Mouse (Mus musculus) forebrain, embryonic 14.5 days (tissue): ENCODE data around the gene Alad. TPM values are rescaled to one million over a fixed set of nuclear protein-coding genes. Genes with fewer than 3 reads are reported as not detected.
A peak's percentile ranks its signal among the peaks of the same experiment; 100 is the strongest.
"Not testable (repeated sequence)": the region's sequence is repeated elsewhere in the genome, so short reads cannot be mapped to it uniquely, and the experiment has no call there.

ENCODE experiments used
- ATAC-seq: fragments of 200-750 bp; cut with Nextera tagmentation; 2 replicates; pipeline ENCODE4 v1.8.0; 2017; ENCODE audit warnings: mild to moderate bottlenecking, moderate library complexity
- DNase-seq: peaks from one replicate; pipeline ENCODE4 v3.0.0-alpha.2; 2015; ENCODE audit warnings: low spot score
- H3K27ac ChIP-seq: fragments of 300-500 bp; sonication (generic); 2 replicates; pipeline ENCODE4 v1.5.1; 2014; ENCODE audit warnings: low read depth, mild to moderate bottlenecking, control low read depth, low read length, moderate library complexity
- H3K27me3 ChIP-seq: fragments of 300-500 bp; sonication (generic); replicated peaks from 2 replicates; pipeline ENCODE4 v1.6.1; 2014; ENCODE audit warnings: low read length, control low read depth, mixed read lengths; ENCODE audit not compliant: control insufficient read depth, insufficient read depth
- H3K36me3 ChIP-seq: fragments of 300-500 bp; sonication (generic); 2 replicates; pipeline ENCODE4 v1.6.1; 2014; ENCODE audit warnings: low read length, control low read depth; ENCODE audit not compliant: control insufficient read depth, insufficient read depth
- H3K4me1 ChIP-seq: fragments of 300-500 bp; sonication (generic); 2 replicates; pipeline ENCODE4 v1.6.1; 2014; ENCODE audit warnings: antibody characterized with exemption, low read length, control low read depth; ENCODE audit not compliant: control insufficient read depth, insufficient read depth
- H3K4me2 ChIP-seq: fragments of 300-500 bp; sonication (generic); 2 replicates; pipeline ENCODE4 v1.6.1; 2014; ENCODE audit warnings: mild to moderate bottlenecking, control low read depth, low read length
- H3K4me3 ChIP-seq: fragments of 300-500 bp; sonication (generic); 2 replicates; pipeline ENCODE4 v1.5.1; 2014; ENCODE audit warnings: low read depth, low read length, control low read depth
- H3K9ac ChIP-seq: fragments of 300-500 bp; sonication (generic); 2 replicates; pipeline ENCODE4 v1.6.1; 2014; ENCODE audit warnings: mild to moderate bottlenecking, low read length, control low read depth, moderate library complexity
- H3K9me3 ChIP-seq: fragments of 300-500 bp; sonication (generic); replicated peaks from 2 replicates; pipeline ENCODE4 v1.6.1; 2016; ENCODE audit warnings: low read length, control low read depth, mixed read lengths; ENCODE audit not compliant: control insufficient read depth
- WGBS: fragments of 180-500 bp; shearing (Covaris S2); extraction: QIAGEN DNeasy Blood & Tissue Kit; methylation state at CpG from one replicate; pipeline ENCODE4 v1.1.7; 2014; 5-methylcytosine and 5-hydroxymethylcytosine counted together
- polyA plus RNA-seq: library from polyadenylated mRNA; unstranded; fragments of >200 nt; fragmentation: Nextera tagmentation; extraction: Ambion mirVana; gene quantifications from 2 replicates; pipeline ENCODE4 v1.2.1, GENCODE M21; 2014

Gene Alad
- polyA plus RNA-seq, 1 experiment from 2014 or later, result 80.9 TPM

DNA sequence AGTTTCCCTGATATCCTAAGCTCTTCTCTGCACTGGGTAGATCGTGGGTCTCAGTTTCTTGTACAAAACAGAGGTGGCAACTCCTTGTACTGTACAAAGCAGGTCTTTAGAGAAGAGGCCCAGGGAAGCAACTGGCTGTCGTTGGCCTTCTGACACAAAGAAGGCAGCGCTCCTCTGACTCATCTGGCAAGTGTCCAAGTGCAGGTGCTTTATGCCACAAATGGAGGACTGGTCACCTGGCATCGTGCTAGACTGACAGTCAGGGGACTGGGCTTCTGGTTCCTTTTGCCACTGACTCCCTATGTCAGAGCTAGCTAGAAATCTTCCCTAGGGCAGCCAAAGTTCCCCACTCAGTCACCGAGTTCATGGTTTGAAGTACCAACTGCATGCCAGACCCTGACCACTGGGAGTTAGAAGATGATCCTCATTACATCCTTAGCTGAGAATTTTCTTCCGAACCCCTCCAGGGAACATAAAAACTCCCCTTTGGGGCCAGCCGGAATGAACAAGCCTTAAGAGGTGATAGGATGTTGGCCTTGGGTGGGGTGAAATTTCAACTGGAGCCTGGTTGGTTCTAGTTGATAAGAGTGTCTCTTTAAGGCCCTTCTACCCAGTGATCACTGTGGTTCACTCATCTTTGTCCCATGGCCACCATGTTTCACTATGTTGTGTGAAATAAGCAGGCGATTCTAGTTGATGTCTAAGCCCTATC is 34.1 kb downstream of the Alad start:
- Histone ChIP-seq H3K4me3 (no peak overlapping the region), H3K4me2 (no peak overlapping the region), H3K4me1 (no peaks in the 10 kb centered on the region), H3K27me3 (0 out of 2 replicates have a peak, but pooled peaks cover 4% of the 10 kb centered on the region), H3K9ac (no peak overlapping the region), H3K27ac (no peak overlapping the region), H3K36me3 (no peaks in the 10 kb centered on the region), H3K9me3 (no peaks in the 10 kb centered on the region)
- WGBS, result 82% methylated on average over 8 of the region's 8 CpGs
- no peak for DNase-seq
- ATAC-seq, result no peak

DNA sequence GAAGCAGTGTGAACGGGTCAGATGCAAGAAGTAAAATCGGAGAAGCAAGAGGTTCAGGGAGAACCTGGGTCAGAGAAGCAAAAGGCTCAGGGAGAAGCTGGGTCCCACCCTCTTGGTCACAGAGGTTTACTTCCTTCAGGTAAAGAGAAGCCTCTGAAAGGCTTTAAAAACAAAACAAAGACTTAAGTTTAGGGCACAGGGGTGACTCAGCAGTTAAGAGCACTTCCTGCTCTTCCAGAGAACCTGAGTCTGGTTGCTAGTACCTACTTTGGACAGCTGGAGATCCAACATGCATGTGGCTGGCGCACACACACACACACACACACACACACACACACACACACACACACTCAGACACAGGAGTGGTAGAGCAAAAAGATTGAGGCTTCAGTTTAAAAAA is 34.8 kb downstream of the Alad start:
- H3K4me1 ChIP-seq, result no peaks in the 10 kb centered on the region

DNA sequence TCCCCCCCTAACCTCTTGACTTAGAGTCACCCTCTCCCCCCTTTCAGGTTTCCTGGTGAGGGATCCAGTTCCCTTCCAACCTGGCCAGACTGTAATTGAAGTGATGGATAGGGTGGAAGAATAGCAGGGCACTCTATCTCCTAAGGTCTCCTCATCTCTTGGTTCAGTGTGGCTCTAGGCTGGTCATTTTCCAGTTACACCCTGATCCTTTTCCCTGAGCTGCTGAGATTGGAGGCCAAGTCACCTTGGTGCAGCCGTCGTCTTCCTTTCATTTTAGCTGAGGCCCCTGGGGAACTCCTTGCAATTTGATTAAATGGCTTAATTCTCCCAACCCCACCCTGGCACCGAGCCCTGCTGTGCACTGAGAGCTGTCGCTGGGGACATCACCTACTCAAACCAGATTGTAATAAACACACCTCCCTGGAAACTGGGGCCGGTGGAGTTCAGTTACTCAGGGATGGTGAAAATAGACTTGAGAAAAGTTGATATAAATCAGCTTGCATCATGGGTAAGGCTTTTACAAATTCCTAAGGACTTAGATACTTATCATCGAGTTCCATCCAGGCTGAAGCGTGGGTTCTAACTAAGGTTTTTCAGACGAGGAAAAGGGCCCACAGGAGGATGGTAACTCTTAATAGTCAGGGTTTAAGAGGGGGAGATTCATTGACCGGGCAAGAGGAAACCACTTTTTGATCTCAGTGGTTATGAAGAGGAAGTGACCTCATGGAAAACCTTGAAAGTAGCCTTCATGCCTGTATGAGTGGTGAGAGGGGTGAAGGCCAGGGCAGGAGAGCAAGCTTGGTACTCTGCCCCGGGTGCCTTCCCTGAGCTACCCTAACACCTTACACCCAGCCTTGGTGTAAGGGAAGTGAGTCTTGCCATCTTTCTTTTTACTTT is 38.8 kb downstream of the Alad start:
- DNase-seq (no peak), ATAC-seq (0 out of 2 replicates have a peak, but pooled peaks have one; percentile 20)
- H3K9ac ChIP-seq, result no peak overlapping the region
- H3K4me2 ChIP-seq, result no peak overlapping the region
- no peaks in the 10 kb centered on the region for H3K9me3 ChIP-seq
- WGBS, result 49% methylated on average over 10 of the region's 10 CpGs
- H3K27me3 ChIP-seq, result peaks cover 19% of the 10 kb centered on the region; the same call in 1 of the 2 replicates
- H3K4me3 ChIP-seq, result no peak overlapping the region
- no peak overlapping the region for H3K27ac ChIP-seq
- H3K36me3 ChIP-seq, result no peaks in the 10 kb centered on the region
- H3K4me1 ChIP-seq, result no peaks in the 10 kb centered on the region

More for the DNA sequence above, 34.8 kb downstream of the Alad start:
- no peak for DNase-seq
- Histone ChIP-seq H3K9ac (no peak overlapping the region), H3K4me3 (no peak overlapping the region), H3K27ac (no peak overlapping the region), H3K27me3 (peaks cover 7% of the 10 kb centered on the region; the same call in 1 of the 2 replicates), H3K36me3 (no peaks in the 10 kb centered on the region), H3K4me2 (no peak overlapping the region), H3K9me3 (no peaks in the 10 kb centered on the region)
- ATAC-seq, result no peak
- 90% methylated on average over 3 of the region's 3 CpGs for WGBS

DNA sequence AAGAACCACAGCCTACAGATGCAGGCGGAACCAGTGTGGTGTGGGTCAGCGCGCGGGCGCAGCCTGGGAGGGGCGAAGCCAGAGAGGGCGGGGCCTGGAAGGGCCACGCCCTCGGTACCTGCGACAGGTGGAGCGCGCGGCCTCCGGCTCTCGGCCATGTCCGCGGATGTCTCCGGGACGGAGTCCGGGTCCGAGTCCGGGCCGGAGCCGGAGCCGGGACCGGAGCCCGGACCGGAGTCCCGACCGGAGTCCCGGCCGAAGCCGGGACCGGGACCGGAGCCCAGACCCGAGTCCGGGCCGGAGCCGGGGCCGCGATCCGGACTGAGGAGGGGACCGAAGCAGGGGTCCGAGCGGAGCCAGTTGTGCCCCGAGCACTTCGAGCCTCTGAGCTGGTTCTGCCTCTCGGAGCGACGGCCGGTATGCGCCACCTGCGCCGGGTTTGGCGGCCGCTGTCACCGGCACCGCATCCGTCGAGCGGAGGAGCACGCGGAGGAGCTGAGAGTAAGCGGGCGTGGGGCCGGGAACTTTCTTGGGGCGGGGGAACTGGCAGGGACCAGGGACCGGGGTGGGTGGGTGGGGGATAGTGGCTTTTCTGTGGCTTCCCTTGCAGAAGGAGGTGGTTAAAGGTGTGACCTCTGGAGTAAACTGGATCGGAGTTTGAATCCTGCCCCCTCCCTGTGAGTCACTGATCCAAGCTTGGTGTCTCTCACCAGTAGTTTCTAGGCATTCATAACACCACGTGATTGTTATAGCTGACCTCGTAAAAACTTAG is 39.6 kb downstream of the Alad start, which contains the start of gene Bspry:
Gene Bspry (plus strand): TSS at position 117 of the 772 bp plus-strand sequence.
- 1% methylated on average over 70 of the region's 71 CpGs for WGBS
- no peak within 1 kb of the TSS for H3K9ac ChIP-seq
- no peaks in the 10 kb centered on the region for H3K4me1 ChIP-seq
- H3K4me2 ChIP-seq, result peak within 1 kb of the TSS; percentile 63
- no peak within 1 kb of the TSS for H3K27ac ChIP-seq
- no peaks in the 10 kb centered on the region for H3K36me3 ChIP-seq
- H3K27me3 ChIP-seq, result peaks cover 19% of the 10 kb centered on the region; the same call in 1 of the 2 replicates
- no peaks in the 10 kb centered on the region for H3K9me3 ChIP-seq
- peak within 1 kb of the TSS; percentile 33 for H3K4me3 ChIP-seq
- no peak for DNase-seq
- ATAC-seq, result peak; percentile 73

DNA sequence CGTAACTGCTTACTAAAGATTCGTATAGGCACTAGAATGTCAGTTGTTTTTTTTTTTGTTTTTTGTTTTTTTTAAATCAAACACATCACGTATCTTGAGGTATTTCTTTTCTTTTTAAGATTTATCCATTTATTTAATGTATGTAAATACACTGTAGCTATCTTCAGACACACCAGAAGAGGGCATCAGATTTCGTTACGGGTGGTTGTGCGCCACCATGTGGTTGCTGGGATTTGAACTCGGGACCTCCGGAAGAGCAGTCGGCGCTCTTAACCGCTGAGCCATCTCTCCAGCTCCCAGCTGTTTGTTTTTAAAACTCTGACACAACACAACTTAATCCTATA is 40.2 kb downstream of the Alad start:
- Histone ChIP-seq H3K27me3 (peaks cover 19% of the 10 kb centered on the region; the same call in 1 of the 2 replicates), H3K4me3 (peak overlapping the region; percentile 33), H3K4me2 (peak overlapping the region; percentile 63)
- DNase-seq, ATAC-seq, H3K27ac ChIP-seq, H3K36me3 ChIP-seq, H3K9ac ChIP-seq, H3K4me1 ChIP-seq, H3K9me3 ChIP-seq: not testable (repeated sequence)
- 12% methylated on average over 11 of the region's 11 CpGs for WGBS

DNA sequence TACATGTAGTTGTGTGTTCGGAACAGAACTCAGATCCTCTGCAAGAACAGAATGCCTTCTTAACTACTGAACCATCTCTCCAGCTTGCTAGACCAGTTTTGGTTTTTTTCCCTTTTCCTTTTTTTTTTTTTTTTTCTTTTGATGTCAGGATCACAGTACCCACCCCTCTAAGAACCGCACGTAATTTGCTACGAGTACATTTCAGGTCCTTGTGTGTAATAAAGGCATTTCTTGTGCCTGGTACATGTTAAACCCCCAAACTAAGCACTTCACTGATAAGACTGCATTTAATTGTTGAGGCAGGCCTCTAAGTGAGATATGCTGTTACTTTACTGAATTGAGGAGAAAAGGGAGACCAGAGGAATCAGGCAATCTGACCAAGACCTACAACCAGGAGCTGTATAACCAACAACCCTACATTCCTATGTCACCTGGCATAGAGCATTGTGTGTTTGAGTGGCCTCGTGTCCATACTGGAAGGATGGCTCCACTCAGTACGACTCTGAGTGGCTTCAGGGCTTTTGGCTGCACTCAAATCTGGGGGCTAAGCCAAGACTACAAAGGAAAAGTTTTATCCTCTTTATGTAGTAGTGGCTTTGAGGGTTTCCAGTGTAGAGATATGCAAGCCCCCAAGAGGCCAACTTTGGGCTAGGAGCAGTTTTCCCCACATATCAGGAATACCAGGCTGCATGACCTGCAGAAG is 42.0 kb downstream of the Alad start:
- Histone ChIP-seq H3K4me1 (no peaks in the 10 kb centered on the region), H3K36me3 (no peaks in the 10 kb centered on the region), H3K27ac (no peak overlapping the region), H3K4me2 (no peak overlapping the region), H3K27me3 (peaks cover 17% of the 10 kb centered on the region; the same call in 1 of the 2 replicates), H3K9ac (no peak overlapping the region), H3K4me3 (no peak overlapping the region), H3K9me3 (no peaks in the 10 kb centered on the region)
- ATAC-seq (no peak), DNase-seq (no peak)
- 89% methylated on average over 6 of the region's 6 CpGs for WGBS

DNA sequence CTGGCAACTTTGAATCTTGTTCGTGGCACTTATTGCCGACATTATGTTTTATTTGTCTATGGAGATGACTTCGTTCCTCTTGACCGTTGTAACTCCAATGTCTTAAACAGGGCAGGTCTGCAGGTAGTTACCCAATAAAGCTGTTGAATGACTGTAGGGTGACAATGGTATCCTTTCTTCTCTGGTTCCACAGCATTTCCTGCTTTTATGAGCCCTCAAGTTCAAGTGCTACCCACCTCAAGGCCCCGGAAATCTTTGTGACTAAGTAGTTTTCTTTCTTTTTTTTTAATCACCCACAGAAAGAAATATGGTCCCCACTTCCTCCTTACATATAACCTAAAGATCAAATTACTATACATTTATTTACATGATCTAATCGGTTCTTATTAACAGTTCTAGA is 43.9 kb downstream of the Alad start:
- no peaks in the 10 kb centered on the region for H3K36me3 ChIP-seq
- H3K9me3 ChIP-seq, result no peaks in the 10 kb centered on the region
- H3K4me3 ChIP-seq, result no peak overlapping the region
- H3K4me2 ChIP-seq, result no peak overlapping the region
- no peak for ATAC-seq
- no peaks in the 10 kb centered on the region for H3K4me1 ChIP-seq
- DNase-seq, result no peak
- H3K27ac ChIP-seq, result no peak overlapping the region
- no peak overlapping the region for H3K9ac ChIP-seq
- whole genome bisulfite sequencing, result 93% methylated on average over 6 of the region's 6 CpGs
- peaks cover 15% of the 10 kb centered on the region; the same call in 1 of the 2 replicates for H3K27me3 ChIP-seq

DNA sequence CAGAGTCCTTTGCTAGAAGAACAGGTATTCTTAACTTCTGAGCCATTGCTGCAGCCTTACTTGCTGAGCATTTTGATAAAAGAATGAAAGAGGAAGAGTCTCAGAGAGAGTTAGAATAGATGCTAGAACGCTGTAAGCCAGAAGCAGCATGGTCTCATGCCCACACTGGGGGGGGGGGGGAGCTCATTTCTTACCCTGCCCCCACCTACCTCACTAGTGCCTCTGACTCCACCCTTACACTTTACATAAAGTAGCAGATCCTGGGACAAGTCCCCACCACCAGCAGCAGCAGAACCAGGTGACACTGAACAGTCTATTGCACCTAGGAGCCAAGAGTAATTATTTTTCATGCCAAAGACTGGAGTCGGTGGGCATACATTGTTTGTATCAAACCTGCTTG is 44.6 kb downstream of the Alad start:
- no peak overlapping the region for H3K4me2 ChIP-seq
- whole genome bisulfite sequencing, result 67% methylated on average over 2 of the region's 2 CpGs
- DNase-seq (no peak), ATAC-seq (no peak)
- peaks cover 13% of the 10 kb centered on the region; the same call in 1 of the 2 replicates for H3K27me3 ChIP-seq
- H3K9me3 ChIP-seq, result no peaks in the 10 kb centered on the region
- H3K9ac ChIP-seq, result no peak overlapping the region
- no peak overlapping the region for H3K27ac ChIP-seq
- 0 out of 2 replicates have a peak, but pooled peaks cover 2% of the 10 kb centered on the region for H3K4me1 ChIP-seq
- no peaks in the 10 kb centered on the region for H3K36me3 ChIP-seq
- H3K4me3 ChIP-seq, result no peak overlapping the region
